Mouse (Mus musculus) lung, adult 2 months (tissue): ENCODE measurements around the gene Wwox.

Source experiments
- CTCF ChIP-seq: fragments of 200-500 bp; IDR thresholded peaks from 2 replicates; pipeline ENCODE4 v1.5.1; 2011; ENCODE audit warnings: mild to moderate bottlenecking, low read length, control low read depth; ENCODE audit not compliant: insufficient read depth
- POLR2A ChIP-seq: fragments of 200-500 bp; IDR thresholded peaks from 2 replicates; pipeline ENCODE4 v1.6.1; 2011; ENCODE audit warnings: low read depth, mild to moderate bottlenecking, control low read depth, low read length, borderline replicate concordance; ENCODE audit errors: extremely low read depth

DNA sequence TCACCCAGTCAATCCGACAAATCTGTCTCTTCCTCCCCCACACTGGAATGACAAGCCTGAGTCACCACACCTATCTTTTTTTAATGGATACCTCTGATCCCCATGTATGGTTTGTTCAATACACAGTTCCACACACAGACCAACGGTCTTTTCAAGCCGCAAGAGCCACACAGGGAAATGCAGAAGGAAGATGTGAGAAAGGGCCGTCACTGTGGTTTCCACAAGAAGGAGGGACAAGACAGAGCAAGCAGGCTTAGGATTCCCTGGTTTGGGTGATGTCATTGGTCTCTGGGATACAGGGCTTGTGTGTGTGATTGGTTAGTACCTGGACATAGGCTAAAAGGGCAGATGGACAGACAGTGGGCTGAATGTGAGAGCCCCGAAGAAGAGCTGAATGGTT is 371.0 kb downstream of the Wwox start:
- TF ChIP-seq CTCF = no peak
- no peak for TF ChIP-seq POLR2A
